Mouse (Mus musculus) liver, embryonic 14.5 days (tissue): Measurements from ENCODE around the gene Olfr734.

Experiments used
- CTCF ChIP-seq: IDR thresholded peaks from 2 replicates; pipeline ENCODE4 v1.5.1; 2016; ENCODE audit warnings: antibody characterized with exemption, low read depth, control low read depth
- EP300 ChIP-seq: IDR thresholded peaks from 2 replicates; pipeline ENCODE4 v1.6.1; 2016; ENCODE audit warnings: antibody characterized with exemption, low read depth

- TF ChIP-seq CTCF = no peak
- no peak for TF ChIP-seq EP300
Observed at GRCm38 (mm10) chr14:50348796-50349195, 22.2 kb upstream of the Olfr734 start, which contains the start of gene Olfr735.
